Mouse (Mus musculus): Measurements from ENCODE around the gene Lhfp.

DNA sequence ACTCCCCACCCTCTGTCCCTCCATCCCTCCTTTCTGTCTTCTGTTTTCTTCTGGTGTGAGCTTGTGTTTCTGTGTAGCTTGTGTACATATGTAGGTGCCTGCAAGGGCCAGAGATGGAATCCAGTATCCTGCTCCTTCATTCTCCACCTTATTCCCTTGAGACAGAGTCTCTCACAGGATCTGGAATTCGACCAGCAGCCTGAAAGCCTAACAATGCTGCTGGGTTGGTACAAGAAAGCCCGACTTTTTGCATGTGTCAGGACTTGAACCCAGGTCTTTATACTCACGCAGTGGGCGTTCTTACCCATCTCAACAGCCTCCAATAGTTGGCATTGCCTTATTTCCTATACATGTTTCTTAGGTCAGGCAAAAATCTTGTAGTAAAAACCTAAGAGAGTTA lies 4.4 kb downstream of the Lhfp start:
- TF ChIP-seq CTCF (IDR thresholded peaks at IDR 0.05) (no peak), POLR2A (IDR thresholded peaks at IDR 0.05; ENCODE audit: insufficient read depth, low read depth, low read length) (no peak), EP300 (IDR thresholded peaks at IDR 0.05; ENCODE audit: insufficient read depth, low read depth, low read length) (no peak)
